ENCODE assay signal across 19 mouse cellular contexts in the genomic region with DNA sequence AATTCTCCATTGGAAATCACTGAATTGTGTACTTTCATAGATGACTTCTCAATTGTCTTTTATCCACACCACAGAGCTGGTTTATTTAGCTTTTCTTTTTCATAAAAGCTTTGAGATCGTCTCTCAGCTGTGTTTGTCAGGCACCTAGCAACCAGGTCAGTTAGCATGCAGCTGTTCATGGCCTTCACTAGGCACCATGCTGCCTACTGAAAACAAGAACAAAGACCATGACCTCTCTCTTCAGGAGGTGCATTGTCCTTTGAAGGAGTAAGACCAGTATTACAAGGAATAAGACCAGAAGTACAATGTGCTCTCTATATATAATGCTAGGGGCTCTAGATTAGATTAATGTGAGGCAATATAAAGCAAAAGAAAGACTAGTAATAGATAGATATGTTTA.
DNase-seq lines count a peak whose midpoint lies in the region; ATAC-seq and TF ChIP-seq lines count a peak whose summit lies in the region.
"Had no signal": no experiment of that assay in that cellular context is flagged by ENCODE, and none has a peak within 500 bp of the region (broad histone marks: within the 10 kb centered on the region; RNA-seq: fewer than 3 reads in every experiment).

No protein-coding gene starts in this region.

- ATAC-seq in forebrain, embryonic 14.5 days: peak; percentile 42; the same call in 1 of the 2 replicates
- no peak for ATAC-seq in forebrain, embryonic 16.5 days
- peak; percentile 63 for ATAC-seq in neural tube, embryonic 11.5 days (ENCODE audit: insufficient read depth, low FRiP score, low TSS enrichment)
- no peak for ATAC-seq in midbrain, postnatal 0 days (ENCODE audit: low FRiP score)
- ATAC-seq in intestine, embryonic 15.5 days: no peak
- ATAC-seq: CD4-positive, CD25-positive, alpha-beta regulatory T cell, adult 4 months had no signal

- no peak overlapping the region for H3K4me3 ChIP-seq in forebrain, embryonic 14.5 days (ENCODE audit: low read depth, low read length)
- H3K4me3 ChIP-seq in forebrain, embryonic 16.5 days (replicated peaks; ENCODE audit: low read length): no peak overlapping the region
- H3K4me3 ChIP-seq in neural tube, embryonic 11.5 days (ENCODE audit: low read depth, low read length): no peak overlapping the region
- no peak overlapping the region for H3K4me3 ChIP-seq in midbrain, postnatal 0 days (ENCODE audit: low read depth, low read length)
- no peak overlapping the region for H3K4me3 ChIP-seq in intestine, embryonic 15.5 days (replicated peaks)
- H3K4me3 ChIP-seq: limb, embryonic 10.5 days had no signal

- no peak overlapping the region for H3K4me2 ChIP-seq in forebrain, embryonic 14.5 days (ENCODE audit: low read length)
- no peak overlapping the region for H3K4me2 ChIP-seq in forebrain, embryonic 16.5 days (ENCODE audit: low read length)
- H3K4me2 ChIP-seq in neural tube, embryonic 11.5 days (ENCODE audit: low read depth): no peak overlapping the region
- no peak overlapping the region for H3K4me2 ChIP-seq in midbrain, postnatal 0 days (ENCODE audit: low read depth, low read length, poor library complexity, severe bottlenecking)
- no peak overlapping the region for H3K4me2 ChIP-seq in intestine, embryonic 15.5 days (replicated peaks)
- H3K4me2 ChIP-seq: heart, embryonic 11.5 days had no signal

- H3K36me3 ChIP-seq in forebrain, embryonic 14.5 days (ENCODE audit: control insufficient read depth, insufficient read depth, low read length): no peaks in the 10 kb centered on the region
- no peaks in the 10 kb centered on the region for H3K36me3 ChIP-seq in forebrain, embryonic 16.5 days (ENCODE audit: control insufficient read depth, insufficient read depth)
- H3K36me3 ChIP-seq in neural tube, embryonic 11.5 days (ENCODE audit: control insufficient read depth, insufficient read depth, low read length): no peaks in the 10 kb centered on the region
- no peaks in the 10 kb centered on the region for H3K36me3 ChIP-seq in midbrain, postnatal 0 days (ENCODE audit: insufficient read depth, low read length)
- no peaks in the 10 kb centered on the region for H3K36me3 ChIP-seq in intestine, embryonic 15.5 days
- H3K36me3 ChIP-seq: limb, embryonic 10.5 days had no signal

- H3K9me3 ChIP-seq in forebrain, embryonic 14.5 days (replicated peaks; ENCODE audit: control insufficient read depth, low read length): no peaks in the 10 kb centered on the region
- no peaks in the 10 kb centered on the region for H3K9me3 ChIP-seq in forebrain, embryonic 16.5 days (ENCODE audit: control insufficient read depth, low read length)
- no peaks in the 10 kb centered on the region for H3K9me3 ChIP-seq in neural tube, embryonic 11.5 days (ENCODE audit: control insufficient read depth, low read length)
- no peaks in the 10 kb centered on the region for H3K9me3 ChIP-seq in midbrain, postnatal 0 days (ENCODE audit: low read length)
- no peaks in the 10 kb centered on the region for H3K9me3 ChIP-seq in intestine, embryonic 15.5 days
- H3K9me3 ChIP-seq: limb, embryonic 10.5 days had no signal

- no peak overlapping the region for H3K27ac ChIP-seq in forebrain, embryonic 14.5 days (ENCODE audit: low read depth, low read length)
- H3K27ac ChIP-seq in forebrain, embryonic 16.5 days (ENCODE audit: low read length): no peak overlapping the region
- no peak overlapping the region for H3K27ac ChIP-seq in neural tube, embryonic 11.5 days (ENCODE audit: low read depth, low read length)
- no peak overlapping the region for H3K27ac ChIP-seq in midbrain, postnatal 0 days (ENCODE audit: low read depth, low read length)
- no peak overlapping the region for H3K27ac ChIP-seq in intestine, embryonic 15.5 days
- H3K27ac ChIP-seq: limb, embryonic 10.5 days had no signal

- H3K9ac ChIP-seq in forebrain, embryonic 14.5 days (ENCODE audit: low read length): no peak overlapping the region
- no peak overlapping the region for H3K9ac ChIP-seq in forebrain, embryonic 16.5 days (replicated peaks; ENCODE audit: low read depth, low read length)
- H3K9ac ChIP-seq in neural tube, embryonic 11.5 days (ENCODE audit: low read length): no peak overlapping the region
- H3K9ac ChIP-seq in midbrain, postnatal 0 days (replicated peaks; ENCODE audit: low read length, poor library complexity, severe bottlenecking): no peak overlapping the region
- no peak overlapping the region for H3K9ac ChIP-seq in intestine, embryonic 15.5 days

- TF ChIP-seq CTCF in midbrain, postnatal 0 days (IDR thresholded peaks at IDR 0.05): no peak

- no peaks in the 10 kb centered on the region for H3K4me1 ChIP-seq in forebrain, embryonic 14.5 days (ENCODE audit: control insufficient read depth, insufficient read depth, low read length)
- H3K4me1 ChIP-seq in forebrain, embryonic 16.5 days (replicated peaks; ENCODE audit: control insufficient read depth, insufficient read depth, low read length): no peaks in the 10 kb centered on the region
- H3K4me1 ChIP-seq in neural tube, embryonic 11.5 days (ENCODE audit: control insufficient read depth, insufficient read depth, low read length): no peaks in the 10 kb centered on the region
- H3K4me1 ChIP-seq in midbrain, postnatal 0 days (ENCODE audit: insufficient read depth, low read length): no peaks in the 10 kb centered on the region
- no peaks in the 10 kb centered on the region for H3K4me1 ChIP-seq in intestine, embryonic 15.5 days (replicated peaks)
- H3K4me1 ChIP-seq: limb, embryonic 10.5 days had no signal

- 0% methylated on average over 1 of the region's 1 CpGs for WGBS in forebrain, embryonic 14.5 days
- WGBS in forebrain, embryonic 16.5 days: 7% methylated on average over 1 of the region's 1 CpGs
- 23% methylated on average over 1 of the region's 1 CpGs for WGBS in neural tube, embryonic 11.5 days
- WGBS in midbrain, postnatal 0 days: 5% methylated on average over 1 of the region's 1 CpGs
- 68% methylated on average over 1 of the region's 1 CpGs for WGBS in intestine, embryonic 15.5 days

- DNase-seq in forebrain, embryonic 14.5 days (ENCODE audit: low spot score): peak; percentile 25
- peak; percentile 13 for DNase-seq in neural tube, embryonic 11.5 days (ENCODE audit: low spot score)
- DNase-seq in neural tube, embryonic 10.5 days (ENCODE audit: extremely low spot score, low spot score): no peak
- peak; percentile 46 for DNase-seq in embryo, embryonic 11 days
- peak; percentile 15 for DNase-seq in midbrain, postnatal 0 days (ENCODE audit: low spot score)
- DNase-seq in urinary bladder, adult 2 months (ENCODE audit: low spot score): no peak
- DNase-seq: adrenal gland, postnatal 25 days; cerebellum, adult 9-11 months; kidney, adult 8-10 months; kidney, postnatal 14 days; lung, postnatal 4 days; right cerebral cortex, adult 18-20 months; right cerebral cortex, postnatal 4 days; thymus, postnatal 14 days had no signal

- no peaks in the 10 kb centered on the region for H3K27me3 ChIP-seq in forebrain, embryonic 14.5 days (replicated peaks; ENCODE audit: control insufficient read depth, insufficient read depth, low read length)
- no peaks in the 10 kb centered on the region for H3K27me3 ChIP-seq in forebrain, embryonic 16.5 days (replicated peaks; ENCODE audit: control insufficient read depth, insufficient read depth, low read length)
- no peaks in the 10 kb centered on the region for H3K27me3 ChIP-seq in neural tube, embryonic 11.5 days (ENCODE audit: control insufficient read depth, insufficient read depth, low read length)
- no peaks in the 10 kb centered on the region for H3K27me3 ChIP-seq in midbrain, postnatal 0 days (ENCODE audit: insufficient read depth, low read length)
- H3K27me3 ChIP-seq in intestine, embryonic 15.5 days (replicated peaks): no peaks in the 10 kb centered on the region

Comparison
In these comparisons a context has a peak if more than half of its experiments do, and no peak if none do; other contexts are left out.
1. ATAC-seq: peak in forebrain, embryonic 14.5 days (single experiment) and neural tube, embryonic 11.5 days (single experiment); none in forebrain, embryonic 16.5 days (single experiment), midbrain, postnatal 0 days (single experiment) and intestine, embryonic 15.5 days (single experiment).
2. DNase-seq: peak in forebrain, embryonic 14.5 days (single experiment), neural tube, embryonic 11.5 days (single experiment), embryo, embryonic 11 days (single experiment) and midbrain, postnatal 0 days (single experiment); none in neural tube, embryonic 10.5 days (single experiment) and urinary bladder, adult 2 months (single experiment).